Mouse (Mus musculus) right cerebral cortex, adult 18-20 months (tissue): Measurements from ENCODE around the gene Ap1s2.
A peak's percentile ranks its signal among the peaks of the same experiment; 100 is the strongest.

Source experiments
- DNase-seq: peaks from one replicate; pipeline ENCODE4 v3.0.0; 2022; ENCODE audit warnings: mixed read lengths

Gene Ap1s2

GRCm38 (mm10) chrX:163908337-163909250 is at the start of gene Ap1s2:
Gene Ap1s2, plus strand, starts transcription at chrX:163909017.
- DNase-seq, result peak; percentile 95

- no peak for DNase-seq
Observed at GRCm38 (mm10) chrX:163867711-163868379, 41.0 kb upstream of the Ap1s2 start.

GRCm38 (mm10) chrX:163868659-163869278 is 40.0 kb upstream of the Ap1s2 start:
- no peak for DNase-seq

- DNase-seq, result peak; percentile 4
Observed at GRCm38 (mm10) chrX:163875932-163876331, 32.9 kb upstream of the Ap1s2 start.

- DNase-seq, result no peak
Observed at GRCm38 (mm10) chrX:163876636-163877035, 32.2 kb upstream of the Ap1s2 start.

DNA sequence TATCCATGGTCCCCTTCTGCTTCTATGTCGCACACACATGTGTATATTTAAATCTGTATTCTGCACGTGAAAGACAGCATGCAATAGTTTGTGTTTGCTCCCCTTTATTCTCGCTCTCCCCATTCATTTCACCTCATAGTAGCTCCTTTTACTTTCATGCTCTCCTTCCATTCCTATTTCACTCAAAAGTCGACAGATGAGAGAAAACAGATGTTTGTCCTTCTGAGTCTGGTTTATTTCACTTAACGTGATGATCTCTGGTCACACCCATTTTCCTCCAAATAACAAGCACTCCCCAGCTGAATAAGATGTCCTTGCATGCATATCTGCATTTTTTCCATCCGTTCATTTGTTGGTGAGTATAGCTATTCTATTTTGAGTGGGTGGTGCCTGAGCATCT is 29.8 kb upstream of the Ap1s2 start:
- no peak for DNase-seq

- DNase-seq, result no peak
Observed at GRCm38 (mm10) chrX:163879461-163879860, 29.4 kb upstream of the Ap1s2 start.

DNA sequence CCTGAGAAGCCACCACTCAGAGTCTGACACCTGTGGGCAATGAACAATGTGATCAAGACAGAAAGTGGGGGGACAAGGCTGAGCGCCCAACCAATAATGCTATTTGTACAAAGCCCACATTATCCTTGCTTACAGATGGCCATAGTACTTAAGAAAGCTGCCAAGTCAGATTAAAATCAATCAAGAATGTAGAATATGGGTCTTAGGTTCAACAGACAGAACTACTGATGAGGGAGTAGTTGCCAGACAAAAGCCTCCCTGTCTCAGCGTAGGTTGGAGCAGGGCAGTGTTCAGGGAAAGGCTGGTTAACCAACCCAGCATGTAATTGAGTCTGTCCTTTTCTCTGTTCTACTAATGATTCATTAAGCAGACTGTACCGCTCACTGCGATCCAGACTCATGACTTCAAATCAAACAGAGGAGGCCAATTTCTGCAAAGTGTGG is 23.3 kb upstream of the Ap1s2 start:
- no peak for DNase-seq

DNA sequence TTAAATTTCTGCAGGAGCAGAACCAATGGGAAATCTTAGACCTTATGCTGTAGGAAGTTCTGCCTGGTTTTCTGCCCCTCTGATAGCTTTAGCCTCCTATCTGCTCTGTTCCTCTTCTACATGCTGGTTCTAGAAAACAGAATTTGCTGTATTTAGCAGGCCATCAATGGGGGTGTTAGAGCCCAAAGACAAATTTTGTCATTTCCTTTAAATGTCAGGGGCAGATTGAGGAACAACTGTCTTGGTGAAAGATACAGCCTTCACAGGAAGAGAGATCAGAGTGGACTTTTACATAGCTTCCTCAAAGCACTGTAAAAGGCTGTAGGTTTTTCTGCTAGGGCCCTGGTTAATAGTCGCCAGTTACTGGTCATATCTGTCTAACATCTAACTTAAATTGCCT is 11.5 kb upstream of the Ap1s2 start:
- no peak for DNase-seq

- DNase-seq, result no peak
Observed at GRCm38 (mm10) chrX:163899431-163900020, 9.3 kb upstream of the Ap1s2 start.

DNA sequence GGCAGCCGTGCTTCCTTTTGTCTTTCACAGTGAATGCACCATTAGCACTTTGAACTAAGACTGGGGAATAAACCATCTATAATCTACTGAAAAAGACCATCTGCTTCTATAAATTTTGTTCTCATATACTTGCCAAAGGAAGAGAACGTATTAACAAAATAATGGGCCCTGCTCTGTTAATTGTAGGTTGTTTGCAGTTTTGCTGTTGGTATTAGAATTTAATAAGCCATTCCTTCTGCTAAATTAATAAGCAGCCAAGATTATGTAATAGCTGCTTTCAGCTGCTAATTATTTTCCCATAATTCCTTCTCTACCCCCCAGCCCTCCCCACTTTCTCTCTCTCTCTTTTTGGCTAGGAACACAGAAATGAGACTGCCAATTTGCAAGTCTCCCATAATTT is 2.0 kb upstream of the Ap1s2 start:
- DNase-seq, result no peak

- no peak for DNase-seq
Observed at GRCm38 (mm10) chrX:163908003-163908336, 847 bp upstream of the Ap1s2 start.

DNA sequence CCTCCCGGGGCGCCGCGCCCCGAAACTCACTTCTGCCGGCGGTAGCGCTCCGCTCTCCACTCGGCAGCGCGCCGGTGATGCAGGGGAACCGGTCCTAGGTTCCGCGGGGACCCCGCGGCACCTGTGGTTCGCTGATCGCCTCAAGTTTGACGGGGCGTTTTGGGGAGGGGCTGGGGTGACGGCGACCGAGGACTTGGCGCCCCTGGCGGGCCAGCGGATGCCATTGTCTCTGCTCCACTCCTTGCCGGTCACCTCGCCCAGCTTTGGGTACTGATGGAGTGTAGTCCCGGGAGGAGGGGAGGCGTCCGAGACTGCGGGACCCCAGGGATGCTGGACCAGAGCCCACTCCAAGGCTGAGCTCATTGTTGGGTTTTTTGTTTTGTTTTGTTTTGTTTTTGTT is 564 bp downstream of the Ap1s2 start:
- no peak for DNase-seq

- DNase-seq, result no peak
Observed at GRCm38 (mm10) chrX:163912791-163913190, 4.0 kb downstream of the Ap1s2 start.

DNA sequence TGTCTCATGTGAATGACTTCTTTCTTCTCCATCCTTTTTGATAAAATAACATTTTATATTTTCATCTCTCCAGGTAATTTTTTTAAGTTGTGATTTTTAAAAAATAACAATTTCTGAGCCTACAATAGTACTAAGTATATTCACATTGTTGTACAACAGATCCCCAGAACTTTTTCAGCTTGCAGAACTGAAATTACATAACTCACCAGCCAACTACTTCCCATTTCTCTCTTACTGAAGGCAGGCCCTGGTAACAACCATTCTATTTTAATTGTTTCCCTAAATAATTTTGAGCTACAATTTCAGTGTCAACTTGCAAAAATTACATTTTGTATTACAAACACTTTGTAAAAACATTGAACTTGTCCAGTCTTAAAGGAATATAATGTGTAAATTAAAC is 20.7 kb downstream of the Ap1s2 start:
- no peak for DNase-seq

DNA sequence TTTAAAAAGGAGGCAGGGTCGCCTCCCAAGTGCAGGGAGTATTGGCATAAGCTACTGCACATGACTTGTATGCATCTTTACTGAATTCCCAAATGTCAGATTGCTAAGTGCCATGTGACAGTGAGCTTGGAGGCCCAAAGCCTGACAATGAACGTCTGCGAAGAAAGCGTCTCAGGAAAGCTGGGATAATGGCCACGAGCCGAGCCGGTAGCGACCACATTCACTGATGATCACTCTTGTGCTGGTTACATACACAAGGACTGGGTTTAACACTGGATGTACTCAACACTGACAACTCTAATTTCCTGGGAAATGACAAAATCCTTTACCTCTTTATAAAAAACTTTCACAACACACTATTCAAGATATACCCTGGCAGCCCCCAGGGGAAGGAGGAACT is 25.9 kb downstream of the Ap1s2 start:
- DNase-seq, result no peak

- peak; percentile 73 for DNase-seq
Observed at GRCm38 (mm10) chrX:163938587-163938986, 29.8 kb downstream of the Ap1s2 start.

GRCm38 (mm10) chrX:163944381-163944780 is 35.6 kb downstream of the Ap1s2 start:
- no peak for DNase-seq

DNA sequence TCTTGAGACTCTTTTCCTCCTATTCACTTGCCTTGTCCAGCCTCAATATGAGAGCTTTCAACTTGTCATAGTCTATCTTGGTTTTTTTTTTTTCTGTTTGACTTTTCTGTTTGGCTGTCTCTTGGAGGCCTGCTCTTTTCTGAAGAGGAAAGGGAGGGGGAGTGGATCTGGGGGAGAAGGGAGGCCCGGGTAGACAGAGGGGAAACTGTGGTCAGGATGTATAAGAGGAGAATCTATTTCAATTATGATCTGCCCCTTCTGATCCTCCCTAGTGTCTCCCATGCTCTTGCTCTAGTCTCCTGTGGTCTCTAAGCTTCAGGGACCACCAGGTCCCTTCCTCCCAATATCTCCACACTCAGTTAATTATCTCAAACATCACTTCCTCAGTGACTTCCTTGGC is 42.8 kb downstream of the Ap1s2 start:
- no peak for DNase-seq

DNA sequence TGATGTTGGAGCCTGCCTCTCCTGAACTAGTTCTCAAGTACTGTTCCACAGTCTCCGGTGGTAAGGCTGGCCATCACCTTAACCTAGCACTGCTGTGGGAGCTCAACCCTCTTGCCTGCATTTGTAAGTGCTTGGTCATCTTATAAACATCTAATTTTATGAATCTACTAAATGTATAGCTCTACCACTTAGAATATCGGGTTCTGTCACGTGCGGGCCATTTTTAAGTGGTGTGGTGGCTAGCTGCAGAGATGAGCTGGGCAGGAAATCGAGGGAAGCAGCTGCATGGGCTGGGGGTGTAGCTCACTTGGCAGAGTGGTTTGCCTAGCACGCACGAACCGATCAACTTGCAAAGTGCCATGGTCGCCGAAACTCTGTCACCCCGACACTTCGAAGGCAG is 48.6 kb downstream of the Ap1s2 start:
- DNase-seq, result no peak

DNA sequence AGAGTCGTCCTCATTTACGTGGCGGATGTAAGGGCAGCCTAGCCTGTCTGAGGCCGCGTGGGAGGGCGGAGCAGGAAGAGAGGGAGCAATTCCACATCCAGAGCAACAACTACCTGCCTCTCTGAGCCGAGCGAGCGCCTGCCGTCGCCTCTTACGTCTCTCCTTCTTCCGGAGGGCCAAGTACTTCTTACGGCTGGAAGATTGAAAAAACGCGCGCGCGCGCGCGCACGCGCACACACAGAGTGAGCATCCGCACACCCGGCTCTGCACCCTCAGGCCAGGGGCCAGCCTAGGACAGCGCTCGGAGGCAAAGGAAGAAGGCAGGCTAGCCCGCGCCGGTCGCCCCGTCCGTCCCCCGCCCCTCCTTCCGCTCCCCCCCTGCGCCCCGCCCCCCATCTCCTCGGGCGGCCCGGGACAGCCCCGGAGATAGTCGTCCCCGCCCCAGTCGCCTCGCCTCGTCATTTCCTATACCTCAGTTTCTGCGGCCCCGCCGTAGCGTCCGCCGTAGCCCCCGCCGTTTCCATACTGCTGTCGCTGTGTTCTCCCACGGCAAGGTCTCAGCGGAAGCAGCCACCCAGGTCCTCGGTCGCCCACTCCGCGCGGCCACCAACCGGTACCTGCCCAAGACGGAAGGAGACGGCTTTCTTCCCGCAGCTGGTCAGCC is 49.1 kb downstream of the Ap1s2 start:
- peak; percentile 47 for DNase-seq

DNA sequence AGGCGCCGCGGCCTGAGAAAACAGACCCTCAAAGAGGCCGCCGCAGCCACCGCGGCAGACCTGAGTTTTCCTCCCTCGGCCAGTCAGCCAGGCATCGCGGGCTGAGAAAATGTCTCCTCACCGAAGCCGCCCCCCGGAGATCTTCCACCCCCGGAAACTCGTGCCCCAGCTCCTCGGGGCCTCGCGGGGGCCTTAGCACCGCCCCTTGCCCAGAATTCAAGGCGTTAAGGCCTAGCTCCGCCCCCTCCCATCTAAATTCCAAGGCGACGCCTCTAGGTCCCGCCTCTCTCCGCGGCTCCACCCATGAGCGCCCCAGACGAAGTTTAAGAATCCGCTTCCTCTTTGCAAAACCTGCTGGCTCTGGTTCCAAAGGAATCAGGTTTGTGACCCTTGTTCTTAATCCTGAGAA is 49.7 kb downstream of the Ap1s2 start, which contains the start of gene Zrsr2:
Zrsr2 (minus strand) TSS at position 195 of the 409 bp plus-strand sequence.
- DNase-seq, result peak; percentile 85

- DNase-seq, result no peak
Observed at GRCm38 (mm10) chrX:163981092-163981491, 72.3 kb downstream of the Ap1s2 start.
